Mouse (Mus musculus): ENCODE measurements around the gene Dcaf12l2. TPM values are rescaled to one million over a fixed set of nuclear protein-coding genes. Genes with fewer than 3 reads are reported as not detected.

The Dcaf12l2 gene
- not detected for total RNA-seq (2021)
- long read RNA-seq, experiment 1 = 0 reads
- long read RNA-seq, experiment 2 = 0 reads

- DNase-seq = no peak
These were observed at the start of gene Dcaf12l2 for GRCm38 (mm10) chrX:44367646-44368521. Gene Dcaf12l2, minus strand, starts transcription at chrX:44368342.

DNA sequence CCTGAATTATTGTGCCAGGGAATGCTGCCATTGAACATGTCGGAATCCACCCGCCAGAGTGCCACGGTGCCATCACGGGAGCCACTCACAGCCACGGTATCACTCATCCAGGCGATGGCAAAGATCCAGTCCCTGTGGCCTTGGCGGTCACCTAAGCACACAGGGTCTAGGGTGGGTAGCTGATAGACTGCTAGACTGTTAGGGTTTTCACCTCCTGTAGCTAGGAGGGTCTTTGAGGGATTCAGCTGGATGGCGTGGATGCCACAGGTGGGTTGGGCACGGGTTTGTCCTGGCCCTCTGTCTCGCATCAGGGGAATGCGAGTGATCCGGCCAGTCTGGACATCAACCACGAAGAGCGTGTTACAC, 879 bp downstream of the Dcaf12l2 start:
- DNase-seq = no peak
